Mouse (Mus musculus) heart, adult 2 months (tissue): ENCODE measurements around the gene Zfp618.

Experiments
- CTCF ChIP-seq: fragments of 200-600 bp; IDR thresholded peaks from 2 replicates; pipeline ENCODE4 v1.8.1; 2022; ENCODE audit warnings: antibody characterized with exemption, mild to moderate bottlenecking, moderate library complexity
- EP300 ChIP-seq: fragments of 200-500 bp; IDR thresholded peaks from 2 replicates; pipeline ENCODE4 v1.6.1; 2011; ENCODE audit warnings: low read depth, low read length, control low read depth; ENCODE audit not compliant: insufficient read depth
- POLR2A ChIP-seq: fragments of 200-500 bp; IDR thresholded peaks from 2 replicates; pipeline ENCODE4 v1.6.1; 2011; ENCODE audit warnings: mild to moderate bottlenecking, low read depth, low read length, control low read depth; ENCODE audit not compliant: insufficient read depth

DNA sequence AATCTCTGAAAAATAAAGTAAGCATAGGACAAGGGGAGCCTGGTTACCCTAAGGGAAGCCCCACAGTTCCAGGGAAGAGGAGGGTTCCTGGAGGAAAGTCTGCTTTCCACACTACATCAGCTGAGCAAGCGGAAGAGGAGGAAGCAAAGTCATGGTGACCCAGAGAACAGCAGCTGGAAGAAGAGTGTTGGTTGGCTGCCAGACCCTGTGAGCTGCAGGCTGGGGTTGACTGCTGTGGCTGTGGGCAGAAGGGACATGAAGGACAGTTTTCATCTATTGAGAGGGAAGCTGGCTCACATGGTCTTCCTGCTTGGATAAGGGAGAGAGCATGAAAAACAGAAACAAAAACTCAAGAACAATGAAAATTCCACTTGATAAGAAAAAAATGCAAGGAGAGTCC, 132.2 kb downstream of the Zfp618 start:
- no peak for TF ChIP-seq CTCF
- no peak for TF ChIP-seq EP300
- no peak for TF ChIP-seq POLR2A
